Mouse (Mus musculus): ENCODE measurements around the gene Zfx.

Zfx gene

GRCm38 (mm10) chrX:94123059-94123839 lies at the start of gene Zfx:
Gene Zfx (minus strand): TSS chrX:94123702.
- DNase-seq = peak; percentile 54 to 76

GRCm38 (mm10) chrX:94169348-94169747 lies 45.8 kb upstream of the Zfx start:
- no peak for DNase-seq

GRCm38 (mm10) chrX:94152251-94152830 lies 28.8 kb upstream of the Zfx start:
- DNase-seq = no peak

- DNase-seq = no peak
Observed at GRCm38 (mm10) chrX:94150471-94150870, 27.0 kb upstream of the Zfx start.

GRCm38 (mm10) chrX:94142004-94142771 lies 18.7 kb upstream of the Zfx start:
- DNase-seq = no peak

GRCm38 (mm10) chrX:94140080-94140479 lies 16.6 kb upstream of the Zfx start:
- no peak for DNase-seq

GRCm38 (mm10) chrX:94138256-94138655 lies 14.8 kb upstream of the Zfx start:
- no peak for DNase-seq

- DNase-seq = no peak
Observed at GRCm38 (mm10) chrX:94135084-94135483, 11.6 kb upstream of the Zfx start.

- DNase-seq = no peak
Observed at GRCm38 (mm10) chrX:94133551-94133950, 10.0 kb upstream of the Zfx start.

GRCm38 (mm10) chrX:94132239-94132638 lies 8.7 kb upstream of the Zfx start:
- DNase-seq = no peak

- no peak for DNase-seq
Observed at GRCm38 (mm10) chrX:94129712-94130111, 6.2 kb upstream of the Zfx start.

- no peak for DNase-seq
Observed at GRCm38 (mm10) chrX:94125950-94126349, 2.4 kb upstream of the Zfx start.

GRCm38 (mm10) chrX:94122709-94123058 lies 818 bp downstream of the Zfx start:
- no peak for DNase-seq

- peak; percentile 88 to 89 for DNase-seq
Observed at GRCm38 (mm10) chrX:94121866-94122708, 1.4 kb downstream of the Zfx start.

- DNase-seq = peak; percentile 4 to 30
Observed at GRCm38 (mm10) chrX:94121161-94121856, 2.2 kb downstream of the Zfx start.

GRCm38 (mm10) chrX:94118350-94118749 lies 5.2 kb downstream of the Zfx start:
- no peak for DNase-seq

GRCm38 (mm10) chrX:94115882-94116281 lies 7.6 kb downstream of the Zfx start:
- DNase-seq = no peak

- DNase-seq = no peak
Observed at GRCm38 (mm10) chrX:94105964-94106363, 17.5 kb downstream of the Zfx start.

GRCm38 (mm10) chrX:94102938-94103337 lies 20.6 kb downstream of the Zfx start:
- no peak for DNase-seq

GRCm38 (mm10) chrX:94100561-94100960 lies 22.9 kb downstream of the Zfx start:
- no peak for DNase-seq

- no peak for DNase-seq
Observed at GRCm38 (mm10) chrX:94091001-94091400, 32.5 kb downstream of the Zfx start.

- DNase-seq = peak in 1 of 2 experiments; percentile 4
Observed at GRCm38 (mm10) chrX:94061246-94061645, 62.3 kb downstream of the Zfx start.
